Mouse (Mus musculus): Measurements from ENCODE around the gene Gm9573.

DNA sequence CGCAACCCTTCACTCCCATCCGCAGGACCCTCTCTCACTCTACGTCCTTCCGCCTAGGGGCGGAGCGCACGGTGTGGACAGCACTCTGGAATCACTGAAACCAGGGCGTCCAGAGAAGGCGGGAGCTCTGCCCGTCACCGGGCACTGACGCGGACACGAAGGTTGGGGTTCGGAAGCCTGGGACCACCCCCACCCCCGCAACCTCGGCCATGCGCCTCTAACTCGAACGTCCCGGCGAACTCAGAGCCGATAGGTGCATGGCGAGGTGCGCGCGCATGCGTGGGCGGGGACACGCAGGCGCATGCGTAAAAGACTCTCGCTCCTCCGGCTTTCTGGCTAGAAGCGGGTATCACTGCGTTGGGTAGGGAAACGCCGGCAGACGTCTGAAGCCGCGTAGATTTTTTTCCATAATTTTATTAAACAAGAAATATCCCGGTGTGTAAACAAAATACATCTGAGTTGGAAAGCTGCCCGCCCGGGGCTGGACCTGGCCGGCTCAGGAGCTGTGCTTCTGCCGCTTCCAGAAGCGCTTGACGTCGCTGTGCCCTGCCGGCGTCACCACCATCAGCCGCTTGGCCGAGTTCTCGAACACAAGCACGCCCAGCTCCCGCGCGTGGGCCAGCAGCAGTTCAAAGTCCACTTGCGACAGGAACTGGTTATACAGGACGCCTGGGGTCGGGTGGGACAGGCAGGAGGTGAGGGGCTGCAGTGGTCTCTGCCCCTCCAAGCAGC, 41.1 kb upstream of the Gm9573 start, which contains the start of gene Vars2:
- peak; percentile 74 for TF ChIP-seq POLR2A (IDR thresholded peaks at IDR 0.05; ENCODE audit: borderline replicate concordance, control insufficient read depth, low read depth, low read length)
- no peak for TF ChIP-seq CTCF (IDR thresholded peaks at IDR 0.05; ENCODE audit: control insufficient read depth, insufficient read depth, low read length)

All from bone marrow, adult 2 months (tissue).